Mouse (Mus musculus): ENCODE data around the gene Tirap.
A peak's percentile ranks its signal among the peaks of the same experiment; 100 is the strongest.

Tirap gene

GRCm38 (mm10) chr9:35199772-35200471, at the start of gene Tirap, which contains the start of gene Srpr:
Tirap (minus strand) TSS chr9:35200291.
Srpr (plus strand) TSS chr9:35200175.
- peak; percentile 60 for DNase-seq (ENCODE audit: low read depth)

- no peak for DNase-seq (ENCODE audit: low read depth)
Measured at GRCm38 (mm10) chr9:35249476-35249875, 49.4 kb upstream of the Tirap start.

GRCm38 (mm10) chr9:35247405-35247804, 47.3 kb upstream of the Tirap start:
- DNase-seq (ENCODE audit: low read depth): no peak

GRCm38 (mm10) chr9:35239734-35240133, 39.6 kb upstream of the Tirap start:
- no peak for DNase-seq (ENCODE audit: low read depth)

GRCm38 (mm10) chr9:35238915-35239571, 39.0 kb upstream of the Tirap start:
- no peak for DNase-seq (ENCODE audit: low read depth)

GRCm38 (mm10) chr9:35238371-35238770, 38.3 kb upstream of the Tirap start:
- DNase-seq (ENCODE audit: low read depth): no peak

- no peak for DNase-seq (ENCODE audit: low read depth)
Measured at GRCm38 (mm10) chr9:35235996-35236395, 35.9 kb upstream of the Tirap start.

- DNase-seq (ENCODE audit: low read depth): no peak
Measured at GRCm38 (mm10) chr9:35228671-35229070, 28.6 kb upstream of the Tirap start.

GRCm38 (mm10) chr9:35223466-35223865, 23.4 kb upstream of the Tirap start:
- DNase-seq (ENCODE audit: low read depth): no peak

- no peak for DNase-seq (ENCODE audit: low read depth)
Measured at GRCm38 (mm10) chr9:35217963-35218362, 17.9 kb upstream of the Tirap start.

GRCm38 (mm10) chr9:35211573-35212511, 11.8 kb upstream of the Tirap start:
- DNase-seq (ENCODE audit: low read depth): peak; percentile 3

GRCm38 (mm10) chr9:35210542-35211474, 10.7 kb upstream of the Tirap start, which contains the start of gene Foxred1:
Foxred1 (minus strand) TSS chr9:35211055.
- peak; percentile 98 for DNase-seq (ENCODE audit: low read depth)

- no peak for DNase-seq (ENCODE audit: low read depth)
Measured at GRCm38 (mm10) chr9:35204421-35204820, 4.3 kb upstream of the Tirap start.

- DNase-seq (ENCODE audit: low read depth): no peak
Measured at GRCm38 (mm10) chr9:35203536-35203935, 3.4 kb upstream of the Tirap start.

GRCm38 (mm10) chr9:35200529-35201060, 504 bp upstream of the Tirap start:
- DNase-seq (ENCODE audit: low read depth): no peak

- no peak for DNase-seq (ENCODE audit: low read depth)
Measured at GRCm38 (mm10) chr9:35198945-35199771, 933 bp downstream of the Tirap start.

GRCm38 (mm10) chr9:35198351-35198750, 1.7 kb downstream of the Tirap start:
- DNase-seq (ENCODE audit: low read depth): no peak

- no peak for DNase-seq (ENCODE audit: low read depth)
Measured at GRCm38 (mm10) chr9:35197625-35198024, 2.5 kb downstream of the Tirap start.

- no peak for DNase-seq (ENCODE audit: low read depth)
Measured at GRCm38 (mm10) chr9:35194048-35194447, 6.0 kb downstream of the Tirap start.

- DNase-seq (ENCODE audit: low read depth): no peak
Measured at GRCm38 (mm10) chr9:35192983-35193542, 7.0 kb downstream of the Tirap start.

Measured in fibroblast of lung, adult 2 months (primary cell).